Mouse (Mus musculus): ENCODE results near the gene Vmn1r52. TPM values are rescaled to one million over a fixed set of nuclear protein-coding genes. Genes with fewer than 3 reads are reported as not detected.
"Not testable (repeated sequence)": the region's sequence is repeated elsewhere in the genome, so short reads cannot be mapped to it uniquely, and the experiment has no call there.

Vmn1r52 gene
- polyA plus RNA-seq (2015; fragmentation: Nextera tagmentation; extraction: Ambion mirVana): not detected in 2 replicates

- H3K36me3 ChIP-seq: no peaks in the 10 kb centered on the region
- no peak within 1 kb of the TSS for H3K27ac ChIP-seq
- H3K27me3 ChIP-seq: no peaks in the 10 kb centered on the region
- ATAC-seq (ENCODE audit: insufficient number of reproducible peaks, insufficient read depth, low FRiP score, low TSS enrichment, low read depth): no peak
- H3K9ac ChIP-seq: no peak within 1 kb of the TSS
- H3K9me3 ChIP-seq: no peaks in the 10 kb centered on the region
- H3K4me3 ChIP-seq: no peak within 1 kb of the TSS
- no peaks in the 10 kb centered on the region for H3K4me1 ChIP-seq
- H3K4me2 ChIP-seq: no peak within 1 kb of the TSS
- 65% methylated on average over 2 of the region's 2 CpGs for WGBS
Observed at GRCm38 (mm10) chr6:90174508-90174907, at the start of gene Vmn1r52. Gene Vmn1r52 (plus strand): TSS chr6:90174808.

GRCm38 (mm10) chr6:90160139-90160538, 14.5 kb upstream of the Vmn1r52 start:
- H3K27me3 ChIP-seq: no peaks in the 10 kb centered on the region
- 81% methylated on average over 3 of the region's 3 CpGs for WGBS
- ATAC-seq (ENCODE audit: insufficient number of reproducible peaks, insufficient read depth, low FRiP score, low TSS enrichment, low read depth): no peak
- H3K9me3 ChIP-seq: no peaks in the 10 kb centered on the region
- no peak overlapping the region for H3K9ac ChIP-seq
- H3K36me3 ChIP-seq: no peaks in the 10 kb centered on the region
- H3K4me1 ChIP-seq: no peaks in the 10 kb centered on the region
- H3K4me2 ChIP-seq: no peak overlapping the region
- no peak overlapping the region for H3K27ac ChIP-seq
- no peak overlapping the region for H3K4me3 ChIP-seq

DNA sequence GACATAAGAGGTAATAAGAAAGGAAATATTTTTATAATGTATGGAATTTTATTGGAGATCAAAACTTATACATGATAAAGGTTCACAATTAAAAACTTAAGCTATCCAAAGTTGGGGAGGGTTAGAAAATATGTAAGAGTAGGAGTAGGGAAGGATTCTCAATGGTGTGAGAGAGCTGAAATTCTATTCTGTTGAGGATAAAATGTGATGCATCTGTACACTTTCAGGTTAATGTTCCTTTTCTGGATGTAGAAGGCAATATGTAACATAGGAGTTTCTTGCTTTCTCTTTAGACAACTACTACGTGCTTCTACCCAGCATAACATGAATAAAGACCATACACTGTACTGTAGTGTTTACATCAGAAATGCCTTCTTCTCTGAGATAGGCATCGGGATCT, 27.9 kb downstream of the Vmn1r52 start, which contains the start of gene V1ra8:
Gene V1ra8, plus strand, starts transcription at position 301 of the 400 bp plus-strand sequence.
- H3K27me3 ChIP-seq; H3K4me3 ChIP-seq; ATAC-seq (ENCODE audit: insufficient number of reproducible peaks, insufficient read depth, low FRiP score, low TSS enrichment, low read depth); H3K9me3 ChIP-seq; H3K27ac ChIP-seq; H3K4me2 ChIP-seq; H3K4me1 ChIP-seq; H3K36me3 ChIP-seq; H3K9ac ChIP-seq: not testable (repeated sequence)
- WGBS: 68% methylated on average over 2 of the region's 2 CpGs

DNA sequence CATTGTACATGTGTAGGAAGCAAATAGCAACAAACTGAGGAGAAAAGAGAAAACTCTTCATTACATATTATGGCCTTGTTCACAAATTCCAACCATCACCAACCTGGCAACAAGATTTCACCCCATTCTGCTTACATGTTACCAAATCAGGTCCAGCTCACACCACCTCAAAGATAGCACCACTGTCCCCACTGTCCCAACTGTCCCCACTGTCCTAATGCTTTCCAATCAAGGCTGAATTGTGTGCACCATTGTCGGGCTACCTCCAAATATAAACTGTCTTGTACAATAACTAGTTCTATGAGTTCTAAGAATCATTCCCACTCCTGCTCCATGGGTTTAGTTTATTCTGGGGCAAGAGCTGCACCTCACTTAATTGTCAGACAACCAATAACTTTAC, 49.7 kb downstream of the Vmn1r52 start, which contains the start of gene Vmn1r53:
Gene Vmn1r53, minus strand, starts transcription at position 101 of the 400 bp plus-strand sequence.
- H3K27ac ChIP-seq: no peak within 1 kb of the TSS
- H3K4me2 ChIP-seq: no peak within 1 kb of the TSS
- H3K4me1 ChIP-seq: no peaks in the 10 kb centered on the region
- H3K27me3 ChIP-seq: no peaks in the 10 kb centered on the region
- WGBS: 80% methylated on average over 1 of the region's 1 CpGs
- H3K4me3 ChIP-seq: no peak within 1 kb of the TSS
- H3K9me3 ChIP-seq: 0 out of 2 replicates have a peak, but pooled peaks cover 6% of the 10 kb centered on the region
- ATAC-seq (ENCODE audit: insufficient number of reproducible peaks, insufficient read depth, low FRiP score, low TSS enrichment, low read depth): no peak
- H3K36me3 ChIP-seq: no peaks in the 10 kb centered on the region
- no peak within 1 kb of the TSS for H3K9ac ChIP-seq

Other genes starting within 250 kb of the Vmn1r52 start
- not detected in 2 replicates for gene Vmn1r45, start 234.2 kb upstream of the Vmn1r52 start, polyA plus RNA-seq (2015; fragmentation: Nextera tagmentation; extraction: Ambion mirVana)
- gene Vmn1r46, start 205.5 kb upstream of the Vmn1r52 start, polyA plus RNA-seq (2015; fragmentation: Nextera tagmentation; extraction: Ambion mirVana): not detected in 2 replicates
- gene Vmn1r47, start 158.7 kb upstream of the Vmn1r52 start, polyA plus RNA-seq (2015; fragmentation: Nextera tagmentation; extraction: Ambion mirVana): not detected in 2 replicates
- gene Vmn1r48, start 138.0 kb upstream of the Vmn1r52 start, polyA plus RNA-seq (2015; fragmentation: Nextera tagmentation; extraction: Ambion mirVana): not detected in 2 replicates
- gene Vmn1r49, start 96.3 kb upstream of the Vmn1r52 start, polyA plus RNA-seq (2015; fragmentation: Nextera tagmentation; extraction: Ambion mirVana): not detected in 2 replicates
- not detected in 2 replicates for gene Vmn1r50, start 73.4 kb upstream of the Vmn1r52 start, polyA plus RNA-seq (2015; fragmentation: Nextera tagmentation; extraction: Ambion mirVana)
- not detected in 2 replicates for gene Vmn1r51, start 52.2 kb upstream of the Vmn1r52 start, polyA plus RNA-seq (2015; fragmentation: Nextera tagmentation; extraction: Ambion mirVana)
- gene V1ra8, start 28.0 kb downstream of the Vmn1r52 start, polyA plus RNA-seq (2015; fragmentation: Nextera tagmentation; extraction: Ambion mirVana): not detected in 2 replicates
- not detected in 2 replicates for gene Vmn1r53, start 49.6 kb downstream of the Vmn1r52 start, polyA plus RNA-seq (2015; fragmentation: Nextera tagmentation; extraction: Ambion mirVana)
- not detected in 2 replicates for gene Vmn1r54, start 71.5 kb downstream of the Vmn1r52 start, polyA plus RNA-seq (2015; fragmentation: Nextera tagmentation; extraction: Ambion mirVana)
- not detected in 2 replicates for gene BC048671, start 126.4 kb downstream of the Vmn1r52 start, polyA plus RNA-seq (2015; fragmentation: Nextera tagmentation; extraction: Ambion mirVana)
- gene Chst13, start 150.4 kb downstream of the Vmn1r52 start, polyA plus RNA-seq (2015; fragmentation: Nextera tagmentation; extraction: Ambion mirVana): 2.3 and 3.0 TPM in 2 replicates
- 0.30 TPM in 1 of 2 replicates, not detected in the other for gene Uroc1, start 158.5 kb downstream of the Vmn1r52 start, polyA plus RNA-seq (2015; fragmentation: Nextera tagmentation; extraction: Ambion mirVana)
- 8.2 and 8.9 TPM in 2 replicates for gene Zxdc, start 194.7 kb downstream of the Vmn1r52 start, polyA plus RNA-seq (2015; fragmentation: Nextera tagmentation; extraction: Ambion mirVana)

All from embryonic facial prominence, embryonic 13.5 days (tissue).